Mouse (Mus musculus): Measurements from ENCODE around the gene Plekhg5.
A peak's percentile ranks its signal among the peaks of the same experiment; 100 is the strongest.

Gene Plekhg5

DNA sequence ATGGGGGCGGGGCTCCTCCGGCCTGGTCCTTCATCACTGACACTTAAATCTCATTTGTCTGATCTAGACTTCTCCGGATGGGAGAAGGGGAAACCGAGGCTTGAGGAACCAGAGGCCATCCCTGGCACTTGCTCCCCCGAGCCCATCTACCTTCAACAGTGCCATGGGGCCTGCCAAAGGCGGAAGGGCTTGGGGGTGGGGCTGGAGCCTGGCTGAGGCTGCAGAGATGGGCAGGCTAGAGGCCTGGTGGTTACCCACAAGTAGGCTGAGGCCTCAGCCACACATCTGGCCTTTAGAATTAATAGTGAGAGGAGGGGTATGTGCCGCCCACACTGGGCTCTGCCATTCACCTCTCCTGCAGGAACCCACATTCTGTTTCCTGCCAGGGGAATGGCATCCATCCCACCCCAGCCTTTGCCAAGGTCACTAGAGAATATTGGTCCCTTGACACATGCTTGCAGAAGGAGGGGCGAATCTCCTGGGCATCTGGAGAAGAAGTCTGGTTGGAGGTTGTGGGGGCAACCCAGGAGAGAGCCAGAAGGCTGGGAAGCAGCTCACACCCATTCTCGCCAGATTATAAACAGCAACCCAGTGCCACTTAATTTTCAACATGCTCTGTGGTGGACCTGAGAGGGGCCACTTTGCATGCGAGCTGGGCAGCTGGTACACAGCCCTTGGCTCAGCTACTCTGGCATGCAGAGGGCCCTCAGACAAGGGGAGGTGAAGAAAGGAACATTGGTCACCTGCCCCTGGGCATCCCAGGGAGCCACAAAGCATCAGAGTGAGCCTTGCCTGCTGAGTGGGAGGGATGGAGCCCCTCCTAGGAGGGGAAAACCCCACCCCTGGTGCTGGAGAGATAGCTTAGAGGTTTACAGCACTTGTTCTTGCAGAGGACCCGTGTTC is 1.6 kb upstream of the Plekhg5 start:
- DNase-seq (ENCODE audit: low spot score in 2 of 2), result no peak

DNA sequence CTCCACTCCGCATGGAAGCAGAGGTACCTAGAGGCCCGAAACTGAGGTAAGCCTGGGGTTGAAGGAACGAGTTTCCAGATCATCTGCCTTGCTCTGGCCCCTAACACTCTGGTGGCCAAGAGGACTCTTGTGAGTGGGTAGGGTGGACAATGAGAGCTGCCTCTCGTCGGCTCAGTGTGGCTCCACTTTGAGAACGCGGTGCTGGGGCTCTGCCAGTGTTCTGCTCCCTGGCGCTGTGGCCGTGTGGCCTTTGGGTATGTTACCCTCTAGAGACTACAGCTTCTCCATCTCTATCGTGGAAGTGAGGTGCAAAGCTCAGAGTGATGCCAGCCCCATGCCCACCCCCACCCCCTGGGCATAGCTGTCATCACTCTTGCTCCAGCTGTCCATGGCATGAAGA is 357 bp downstream of the Plekhg5 start:
- DNase-seq (ENCODE audit: low spot score in 2 of 2), result no peak

GRCm38 (mm10) chr4:152073715-152074114 is 1.4 kb downstream of the Plekhg5 start:
- no peak for DNase-seq (ENCODE audit: low spot score in 2 of 2)

DNA sequence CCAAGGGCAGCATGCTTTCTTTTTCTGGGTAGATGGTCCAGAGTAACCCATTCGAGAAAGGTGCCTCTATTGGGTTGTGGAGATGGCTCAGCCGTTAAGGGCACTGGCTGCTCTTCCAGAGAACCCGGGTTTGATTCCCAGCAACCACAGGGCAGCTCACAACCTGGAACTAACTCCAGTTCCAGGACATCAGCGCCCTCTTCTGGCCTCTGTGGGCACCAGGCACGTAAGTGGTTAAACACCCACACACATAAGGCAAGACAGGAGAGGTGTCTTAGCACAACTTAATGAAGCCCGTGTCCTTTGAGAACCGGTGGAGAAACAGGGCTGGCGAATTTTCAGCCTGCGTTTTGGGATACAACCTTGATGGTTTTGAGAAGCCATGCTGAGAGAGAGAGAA is 2.2 kb downstream of the Plekhg5 start:
- no peak for DNase-seq (ENCODE audit: low spot score in 2 of 2)

DNA sequence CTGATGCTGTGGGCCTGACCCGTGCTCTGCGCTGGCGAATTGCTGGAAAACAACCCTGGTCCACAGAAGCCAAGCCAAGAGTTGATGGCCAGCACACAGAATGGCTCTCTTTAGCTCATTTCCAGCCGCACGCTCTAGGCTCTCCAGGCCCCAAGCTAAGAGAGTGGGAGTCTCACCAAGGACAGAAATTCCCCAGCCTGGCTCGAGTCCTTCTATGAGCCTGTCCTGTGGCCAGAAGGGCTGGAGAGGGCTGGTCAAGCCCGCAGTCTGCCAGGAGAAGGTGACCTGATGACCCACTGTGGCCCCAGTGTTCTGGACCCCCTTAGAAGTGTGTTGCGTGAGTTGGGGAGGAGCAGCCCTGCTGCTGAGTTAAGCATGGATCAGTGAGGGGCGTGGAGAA is 4.9 kb downstream of the Plekhg5 start:
- DNase-seq (ENCODE audit: low spot score in 2 of 2), result no peak

GRCm38 (mm10) chr4:152078105-152078530 is 5.8 kb downstream of the Plekhg5 start:
- no peak for DNase-seq (ENCODE audit: low spot score in 2 of 2)

DNA sequence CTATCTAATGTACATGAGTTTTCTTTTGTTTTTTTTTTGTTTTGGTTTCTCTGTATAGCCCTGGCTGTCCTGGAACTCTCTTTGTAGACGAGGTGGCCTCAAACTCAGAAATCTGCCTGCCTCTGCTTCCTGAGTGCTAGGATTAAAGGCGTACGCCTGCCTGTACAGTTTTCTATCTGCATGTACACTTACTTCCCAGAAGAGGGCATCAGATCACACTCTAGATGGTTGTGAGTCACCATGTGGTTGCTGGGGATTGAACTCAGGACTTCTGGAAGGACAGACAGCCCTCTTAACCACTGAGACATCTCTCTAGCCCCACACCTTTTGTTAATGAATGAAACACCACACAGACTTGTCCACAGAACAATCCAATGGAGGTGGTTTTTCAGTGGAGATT is 7.0 kb downstream of the Plekhg5 start:
- DNase-seq (ENCODE audit: low spot score in 2 of 2), result no peak

DNA sequence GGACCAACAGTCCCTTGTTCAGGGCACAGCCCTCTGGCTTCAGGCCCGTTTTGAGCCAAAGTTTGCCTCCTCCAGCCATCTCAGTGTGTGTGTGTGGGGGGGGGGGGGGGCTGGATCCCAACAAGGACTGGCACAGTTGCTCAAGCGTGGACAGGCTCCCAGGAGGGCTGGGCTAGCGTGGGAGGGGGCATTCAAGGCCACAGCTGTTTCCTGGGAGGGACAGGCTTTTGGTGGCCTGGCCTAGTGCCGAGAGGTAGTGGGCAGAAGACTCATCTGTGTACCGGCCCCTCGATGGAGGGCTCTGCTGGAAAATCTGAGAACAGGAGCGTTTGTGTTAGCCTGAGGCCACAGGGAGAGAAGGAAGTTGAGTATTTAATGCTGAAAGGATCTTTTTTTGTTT is 7.6 kb downstream of the Plekhg5 start:
- no peak for DNase-seq (ENCODE audit: low spot score in 2 of 2)

DNA sequence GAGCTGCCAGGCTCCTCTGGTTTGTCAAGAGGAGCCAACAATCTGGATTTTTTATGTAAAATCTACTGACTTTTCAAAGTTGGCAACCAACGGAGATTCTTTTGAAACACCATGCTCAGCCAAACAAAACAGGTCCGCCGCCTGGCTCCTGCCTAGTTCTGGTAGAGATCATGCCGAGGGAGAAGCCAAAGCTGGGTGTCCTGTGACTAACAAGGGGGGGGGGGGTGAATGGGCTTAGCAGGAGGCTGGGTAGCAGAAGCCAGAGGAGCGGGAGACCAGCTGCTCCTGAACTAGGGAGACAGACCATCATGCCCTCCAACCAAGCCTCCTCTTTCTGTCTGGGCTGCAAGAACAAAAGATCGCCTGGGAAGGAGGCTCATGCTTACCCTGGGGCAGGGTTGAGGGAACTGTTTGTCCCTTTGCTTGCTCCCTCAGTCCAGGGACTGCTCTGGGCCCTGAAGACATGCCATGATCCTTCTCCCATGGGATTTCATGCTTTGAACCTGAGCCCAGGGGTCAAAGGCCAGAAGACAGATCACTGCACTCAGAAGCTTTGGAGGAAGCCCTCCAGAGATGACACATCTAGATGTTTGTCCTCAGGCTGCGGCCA is 11.4 kb downstream of the Plekhg5 start:
- DNase-seq (ENCODE audit: low spot score in 2 of 2), result no peak

GRCm38 (mm10) chr4:152084616-152085015 is 12.3 kb downstream of the Plekhg5 start:
- no peak for DNase-seq (ENCODE audit: low spot score in 2 of 2)

DNA sequence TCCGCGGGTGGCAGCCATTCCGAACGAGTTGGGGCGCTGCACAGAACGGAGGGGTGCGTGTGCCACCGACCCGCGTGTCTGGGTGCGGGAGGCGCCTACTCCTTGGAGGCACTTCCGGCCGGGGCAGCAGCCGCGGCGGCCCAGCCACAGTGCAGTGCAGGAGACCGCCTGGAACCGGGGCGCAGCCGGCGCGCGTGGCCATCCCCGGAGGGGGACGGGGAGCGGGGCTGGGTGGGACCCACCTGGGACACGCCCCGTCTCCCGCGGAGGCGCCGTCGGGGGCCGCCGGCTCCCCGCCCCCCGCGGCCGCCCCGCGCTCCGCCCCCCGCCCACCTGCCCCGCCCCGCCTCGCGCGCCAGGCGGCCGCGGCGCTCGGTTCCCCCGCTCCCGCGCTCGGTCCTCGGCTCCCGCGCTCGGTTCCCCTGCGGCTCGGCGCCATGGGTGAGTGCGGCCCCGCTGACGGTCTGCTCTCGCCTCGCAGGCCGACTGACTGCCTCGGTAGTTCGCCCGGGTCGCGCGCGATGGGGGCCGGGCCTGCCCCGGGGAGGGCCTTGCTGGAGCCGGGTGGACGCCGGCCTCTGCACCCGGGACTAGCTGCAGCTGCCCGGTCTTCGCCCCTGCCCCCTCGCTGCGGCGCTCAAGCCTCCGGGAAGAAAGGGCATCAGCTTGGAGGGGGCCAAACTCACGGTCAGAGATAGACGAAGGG is 14.4 kb downstream of the Plekhg5 start:
- DNase-seq (ENCODE audit: low spot score in 2 of 2), result peak in 1 of 2 experiments; percentile 46

- DNase-seq (ENCODE audit: low spot score in 2 of 2), result no peak
Measured at GRCm38 (mm10) chr4:152087211-152088081, 15.1 kb downstream of the Plekhg5 start.

- peak in 1 of 2 experiments; percentile 76 for DNase-seq (ENCODE audit: low spot score in 2 of 2)
Measured at GRCm38 (mm10) chr4:152088133-152088532, 15.8 kb downstream of the Plekhg5 start.

DNA sequence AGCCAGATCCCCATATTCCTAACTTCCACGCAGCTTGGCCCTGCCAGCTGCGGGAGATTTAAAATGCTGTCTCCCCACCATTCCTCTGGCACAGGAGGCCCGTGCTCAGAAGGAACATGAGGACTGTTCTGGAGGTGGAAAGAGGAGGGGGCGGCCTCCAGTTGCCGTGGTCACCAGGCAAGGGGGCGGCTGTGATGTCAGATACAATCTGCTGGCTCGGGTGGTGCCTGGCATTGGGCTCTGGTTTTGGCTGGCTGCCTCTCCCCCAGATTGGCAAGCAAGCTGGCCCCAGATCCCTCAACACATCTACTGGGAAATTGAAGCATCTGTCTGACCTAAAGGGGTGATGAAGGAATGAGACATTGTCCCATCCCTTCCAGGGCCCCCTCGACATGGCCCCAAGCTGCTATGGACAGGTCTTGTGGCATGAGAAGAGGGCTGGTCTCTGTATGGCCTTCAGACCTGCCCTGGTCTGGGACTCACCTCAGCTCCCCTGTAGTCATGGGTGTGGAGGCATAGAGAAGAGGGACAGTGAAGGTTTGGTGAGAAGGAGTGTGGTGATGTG is 16.3 kb downstream of the Plekhg5 start:
- peak; percentile 88 to 91 for DNase-seq (ENCODE audit: low spot score in 2 of 2)

- DNase-seq (ENCODE audit: low spot score in 2 of 2), result no peak
Measured at GRCm38 (mm10) chr4:152090191-152090590, 17.9 kb downstream of the Plekhg5 start.

GRCm38 (mm10) chr4:152092751-152093293 is 20.5 kb downstream of the Plekhg5 start:
- DNase-seq (ENCODE audit: low spot score in 2 of 2), result no peak

- no peak for DNase-seq (ENCODE audit: low spot score in 2 of 2)
Measured at GRCm38 (mm10) chr4:152094233-152094632, 21.9 kb downstream of the Plekhg5 start.

GRCm38 (mm10) chr4:152095937-152096910 is 23.9 kb downstream of the Plekhg5 start:
- peak in 1 of 2 experiments; percentile 72 for DNase-seq (ENCODE audit: low spot score in 2 of 2)

DNA sequence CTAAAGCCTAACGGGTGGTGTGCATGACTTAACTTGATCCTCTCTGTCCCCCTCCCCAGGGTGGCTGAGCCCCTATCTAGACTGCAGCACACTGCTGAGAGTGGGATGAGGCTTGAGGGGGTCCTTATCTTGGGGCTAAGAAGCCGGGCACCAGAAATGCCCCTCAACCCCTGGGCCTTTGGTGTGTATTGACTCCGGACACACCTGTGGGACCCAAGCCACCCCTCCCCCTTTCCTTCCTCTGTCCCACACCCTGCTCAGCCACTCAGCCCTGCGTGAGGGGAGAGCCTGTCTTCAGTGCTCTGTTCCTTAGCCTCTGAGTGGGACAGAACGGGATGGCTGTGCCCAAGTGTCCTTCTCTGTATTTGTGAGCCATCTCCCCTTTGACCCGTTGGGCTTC is 24.6 kb downstream of the Plekhg5 start:
- no peak for DNase-seq (ENCODE audit: low spot score in 2 of 2)

All from frontal cortex, postnatal 36 days (tissue).